Mouse (Mus musculus) lung, embryonic 16.5 days (tissue): ENCODE measurements at regions not wholly inside any gene's neighbourhood (a gene's known extent, or its start where the extent isn't known, plus 50 kb on each side); places are given as distances from the start of the nearest gene placed in this dataset.

Source experiments
- ATAC-seq: fragments of 200-750 bp; cut with Nextera tagmentation; 2 replicates; pipeline ENCODE4 v1.8.0; 2017; ENCODE audit warnings: low read depth, mild to moderate bottlenecking, moderate library complexity
- H3K27ac ChIP-seq: fragments of 300-500 bp; sonication (generic); 2 replicates; pipeline ENCODE4 v1.5.1; 2014; ENCODE audit warnings: mild to moderate bottlenecking, control low read depth, low read length
- H3K27me3 ChIP-seq: fragments of 300-500 bp; sonication (generic); 2 replicates; pipeline ENCODE4 v1.6.1; 2014; ENCODE audit warnings: low read depth, low read length, mixed read lengths; ENCODE audit not compliant: control insufficient read depth, insufficient read depth
- H3K36me3 ChIP-seq: fragments of 300-500 bp; sonication (generic); 2 replicates; pipeline ENCODE4 v1.6.1; 2014; ENCODE audit warnings: low read length; ENCODE audit not compliant: control insufficient read depth, insufficient read depth
- H3K4me1 ChIP-seq: fragments of 300-500 bp; sonication (generic); replicated peaks from 2 replicates; pipeline ENCODE4 v1.6.1; 2014; ENCODE audit warnings: low read length, mixed read lengths; ENCODE audit not compliant: control insufficient read depth, insufficient read depth
- H3K4me2 ChIP-seq: fragments of 300-500 bp; sonication (generic); 2 replicates; pipeline ENCODE4 v1.6.1; 2014; ENCODE audit warnings: low read depth, low read length, control low read depth
- H3K4me3 ChIP-seq: fragments of 300-500 bp; sonication (generic); 2 replicates; pipeline ENCODE4 v1.5.1; 2014; ENCODE audit warnings: mild to moderate bottlenecking, low read length, control low read depth
- H3K9ac ChIP-seq: fragments of 300-500 bp; sonication (generic); 2 replicates; pipeline ENCODE4 v1.6.1; 2014; ENCODE audit warnings: low read length, control low read depth
- H3K9me3 ChIP-seq: fragments of 300-500 bp; sonication (generic); 2 replicates; pipeline ENCODE4 v1.6.1; 2016; ENCODE audit warnings: low read length; ENCODE audit not compliant: control insufficient read depth
- WGBS: fragments of 180-500 bp; shearing (Covaris S2); extraction: QIAGEN DNeasy Blood & Tissue Kit; methylation state at CpG from one replicate; pipeline ENCODE4 v1.1.7; 2014; 5-methylcytosine and 5-hydroxymethylcytosine counted together

GRCm38 (mm10) chr15:37120381-37120780 is 112.8 kb upstream of the Zfp706 start:
- ATAC-seq = peak; percentile 83
- H3K4me2 ChIP-seq = 0 out of 2 replicates have a peak overlapping the region, but pooled peaks have one; percentile 17
- WGBS = 14% methylated on average over 6 of the region's 6 CpGs

DNA sequence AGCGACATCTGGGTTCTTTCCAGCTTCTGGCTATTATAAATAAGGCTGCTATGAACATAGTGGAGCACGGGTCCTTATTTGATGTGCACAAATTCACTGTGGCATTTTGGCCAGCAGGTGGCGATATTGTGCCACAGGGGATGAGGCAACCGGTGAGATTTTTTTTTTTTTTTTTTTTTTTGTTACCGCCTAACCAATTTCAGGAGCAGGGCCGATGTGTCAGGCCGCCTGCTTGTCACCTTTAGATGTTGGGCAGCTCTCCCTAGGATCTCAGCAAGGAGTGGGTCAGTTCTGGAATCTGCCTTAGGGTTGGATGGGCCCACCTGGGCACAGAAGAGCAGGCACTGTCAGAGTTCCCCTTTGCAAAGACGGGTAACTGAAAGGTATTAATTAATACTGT is 106.5 kb upstream of the Zfp706 start:
- no peak overlapping the region for H3K27ac ChIP-seq
- WGBS = 13% methylated on average over 8 of the region's 8 CpGs
- ATAC-seq = no peak
- H3K4me1 ChIP-seq = no peaks in the 10 kb centered on the region
- no peaks in the 10 kb centered on the region for H3K36me3 ChIP-seq
- H3K4me3 ChIP-seq = no peak overlapping the region
- no peak overlapping the region for H3K4me2 ChIP-seq
- H3K27me3 ChIP-seq = no peaks in the 10 kb centered on the region
- H3K9me3 ChIP-seq = no peaks in the 10 kb centered on the region
- no peak overlapping the region for H3K9ac ChIP-seq

More at GRCm38 (mm10) chr15:37120381-37120780, 112.8 kb upstream of the Zfp706 start:
- Histone ChIP-seq H3K9ac (no peak overlapping the region), H3K27me3 (no peaks in the 10 kb centered on the region), H3K27ac (no peak overlapping the region), H3K4me3 (no peak overlapping the region), H3K4me1 (0 out of 2 replicates have a peak, but pooled peaks cover 5% of the 10 kb centered on the region), H3K9me3 (no peaks in the 10 kb centered on the region), H3K36me3 (no peaks in the 10 kb centered on the region)

DNA sequence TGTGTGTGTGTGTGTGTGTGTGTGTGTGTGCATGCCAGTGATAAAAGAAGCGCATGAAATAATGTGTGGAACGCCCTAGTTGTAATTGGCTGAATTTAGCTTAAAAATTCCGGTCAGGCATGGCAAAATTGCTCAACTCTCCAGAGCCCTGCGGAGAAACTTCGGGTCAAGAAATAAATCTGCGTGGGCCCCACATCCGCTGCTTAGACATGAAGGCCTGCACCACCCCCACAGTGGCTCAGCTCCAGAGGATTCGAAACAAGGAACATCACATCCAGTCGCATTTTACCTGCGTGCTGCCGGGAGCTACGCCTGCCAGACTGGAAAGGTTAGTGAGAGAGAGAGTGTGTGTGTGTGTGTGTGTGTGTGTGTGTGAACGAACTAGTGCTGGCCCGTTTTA is 102.9 kb upstream of the Zfp706 start:
- WGBS = 92% methylated on average over 14 of the region's 14 CpGs
- Histone ChIP-seq H3K9me3 (no peaks in the 10 kb centered on the region), H3K36me3 (no peaks in the 10 kb centered on the region), H3K27ac (no peak overlapping the region), H3K4me1 (no peaks in the 10 kb centered on the region), H3K27me3 (no peaks in the 10 kb centered on the region), H3K9ac (no peak overlapping the region), H3K4me3 (no peak overlapping the region), H3K4me2 (no peak overlapping the region)
- no peak for ATAC-seq

GRCm38 (mm10) chr15:37102035-37102555 is 94.5 kb upstream of the Zfp706 start:
- Histone ChIP-seq H3K27me3 (no peaks in the 10 kb centered on the region), H3K4me1 (no peaks in the 10 kb centered on the region), H3K9ac (no peak overlapping the region), H3K4me2 (no peak overlapping the region), H3K9me3 (no peaks in the 10 kb centered on the region), H3K36me3 (no peaks in the 10 kb centered on the region), H3K27ac (no peak overlapping the region), H3K4me3 (no peak overlapping the region)
- 68% methylated on average over 2 of the region's 2 CpGs for WGBS
- no peak; the same call in 1 of the 2 replicates for ATAC-seq

GRCm38 (mm10) chr15:37101419-37101818 is 93.8 kb upstream of the Zfp706 start:
- no peaks in the 10 kb centered on the region for H3K36me3 ChIP-seq
- H3K4me3 ChIP-seq = no peak overlapping the region
- no peak for ATAC-seq
- 85% methylated on average over 1 of the region's 1 CpGs for WGBS
- no peaks in the 10 kb centered on the region for H3K9me3 ChIP-seq
- no peaks in the 10 kb centered on the region for H3K4me1 ChIP-seq
- no peak overlapping the region for H3K9ac ChIP-seq
- no peaks in the 10 kb centered on the region for H3K27me3 ChIP-seq
- no peak overlapping the region for H3K4me2 ChIP-seq
- H3K27ac ChIP-seq = no peak overlapping the region

DNA sequence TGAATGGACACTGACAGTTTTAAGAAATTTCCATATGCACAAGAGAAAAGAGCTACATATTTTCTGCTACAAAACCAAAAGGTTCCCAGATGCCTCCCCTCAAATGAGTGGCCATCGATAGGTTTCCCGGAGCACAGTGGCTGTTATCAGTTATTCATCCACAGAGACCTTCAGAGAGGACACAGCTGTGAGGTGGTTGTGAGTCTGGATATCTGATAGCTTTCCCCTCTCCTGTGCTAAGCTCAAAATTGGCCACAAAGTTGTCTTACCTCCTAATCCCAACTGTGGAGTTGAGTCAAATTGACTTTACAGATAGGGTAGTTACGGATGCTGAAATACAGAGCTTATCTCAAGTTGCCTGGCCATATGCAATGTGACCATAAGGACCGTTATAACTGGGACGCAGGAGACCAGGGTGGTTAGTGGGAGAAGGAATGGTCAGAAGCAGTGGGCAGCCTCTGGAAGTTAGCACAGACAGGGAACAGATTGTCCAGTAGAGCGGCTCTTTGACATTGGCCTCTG is 93.3 kb upstream of the Zfp706 start:
- WGBS = 83% methylated on average over 6 of the region's 6 CpGs

GRCm38 (mm10) chr15:37099927-37100766 is 92.6 kb upstream of the Zfp706 start:
- no peaks in the 10 kb centered on the region for H3K4me1 ChIP-seq
- peak overlapping the region; percentile 23 for H3K4me3 ChIP-seq
- no peak overlapping the region for H3K27ac ChIP-seq
- H3K9me3 ChIP-seq = no peaks in the 10 kb centered on the region
- H3K27me3 ChIP-seq = no peaks in the 10 kb centered on the region
- ATAC-seq = peak; percentile 43
- H3K9ac ChIP-seq = no peak overlapping the region
- H3K36me3 ChIP-seq = no peaks in the 10 kb centered on the region
- H3K4me2 ChIP-seq = peak overlapping the region; percentile 34; the same call in 1 of the 2 replicates
- 39% methylated on average over 17 of the region's 17 CpGs for WGBS

More for the DNA sequence above, 93.3 kb upstream of the Zfp706 start:
- no peak overlapping the region for H3K9ac ChIP-seq
- no peaks in the 10 kb centered on the region for H3K27me3 ChIP-seq
- H3K4me2 ChIP-seq = no peak overlapping the region
- H3K4me1 ChIP-seq = no peaks in the 10 kb centered on the region
- H3K27ac ChIP-seq = no peak overlapping the region
- H3K36me3 ChIP-seq = no peaks in the 10 kb centered on the region
- no peak overlapping the region for H3K4me3 ChIP-seq
- ATAC-seq = no peak
- H3K9me3 ChIP-seq = no peaks in the 10 kb centered on the region

- no peaks in the 10 kb centered on the region for H3K9me3 ChIP-seq
- no peak for ATAC-seq
- no peaks in the 10 kb centered on the region for H3K4me1 ChIP-seq
- H3K27me3 ChIP-seq = no peaks in the 10 kb centered on the region
- H3K9ac ChIP-seq = no peak overlapping the region
- H3K4me3 ChIP-seq = no peak overlapping the region
- H3K4me2 ChIP-seq = no peak overlapping the region
- 75% methylated on average over 1 of the region's 1 CpGs for WGBS
- H3K36me3 ChIP-seq = no peaks in the 10 kb centered on the region
- no peak overlapping the region for H3K27ac ChIP-seq
Measured at GRCm38 (mm10) chr15:37099176-37099575, 91.6 kb upstream of the Zfp706 start.

- no peak overlapping the region for H3K9ac ChIP-seq
- WGBS = 92% methylated on average over 7 of the region's 7 CpGs
- no peaks in the 10 kb centered on the region for H3K9me3 ChIP-seq
- H3K27me3 ChIP-seq = no peaks in the 10 kb centered on the region
- H3K4me1 ChIP-seq = no peaks in the 10 kb centered on the region
- H3K4me2 ChIP-seq = no peak overlapping the region
- no peaks in the 10 kb centered on the region for H3K36me3 ChIP-seq
- no peak for ATAC-seq
- no peak overlapping the region for H3K27ac ChIP-seq
- no peak overlapping the region for H3K4me3 ChIP-seq
Measured at GRCm38 (mm10) chr15:37097426-37097825, 89.9 kb upstream of the Zfp706 start.
